Mouse (Mus musculus): ENCODE results near the gene Zfp609. TPM values are rescaled to one million over a fixed set of nuclear protein-coding genes. Genes with fewer than 3 reads are reported as not detected.

The Zfp609 gene
- 22.3 TPM for total RNA-seq (2023)

DNA sequence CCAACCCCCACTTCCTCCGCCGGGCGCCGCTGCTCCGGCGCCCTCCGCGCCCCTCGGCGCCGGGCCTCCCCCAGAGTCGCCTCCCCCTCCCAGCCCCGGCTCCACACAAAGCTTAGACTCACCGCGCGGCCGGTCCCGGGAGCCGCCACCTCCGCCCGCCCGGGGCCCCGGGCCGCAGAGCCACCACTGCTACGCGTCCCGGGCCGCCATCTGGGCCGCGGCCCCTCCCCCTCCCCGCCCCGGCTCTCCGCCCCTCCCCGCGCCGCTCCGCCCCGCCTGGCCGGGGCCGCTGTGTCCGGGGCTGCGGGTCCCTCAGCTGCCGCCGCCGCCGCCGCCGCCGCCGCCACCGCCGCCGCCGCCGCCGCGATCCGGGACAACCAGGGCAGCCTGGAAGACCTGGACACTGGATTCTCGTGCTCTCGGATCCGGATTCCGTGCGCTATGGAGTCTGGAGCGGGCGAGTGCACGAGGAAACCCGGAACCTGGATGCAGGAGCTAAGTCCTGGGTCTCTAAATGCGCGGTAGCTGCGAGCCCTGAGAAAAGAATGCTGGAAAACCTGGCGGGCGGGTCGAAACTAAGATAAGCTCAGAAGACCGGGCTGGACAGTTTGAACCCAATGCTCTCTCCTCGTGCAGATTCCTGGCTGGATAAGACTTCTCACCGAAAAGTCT lies at the start of gene Zfp609:
TSS of gene Zfp609 (minus strand) at position 221 of the 672 bp plus-strand sequence.

GRCm38 (mm10) chr9:65667701-65668100 lies 159.7 kb downstream of the Zfp609 start, which contains the start of gene Oaz2:
Gene Oaz2 (plus strand): TSS chr9:65668001.

Other genes with a start within 250 kb of the Zfp609 start
- 46.0 TPM for gene Plekho2, start 247.5 kb downstream of the Zfp609 start, total RNA-seq (2023)
- 1.9 TPM for gene Pif1, start 240.4 kb downstream of the Zfp609 start, total RNA-seq (2023)
- gene Rbpms2, start 197.9 kb downstream of the Zfp609 start, total RNA-seq (2023), result 0.79 TPM
- gene Oaz2, start 159.6 kb downstream of the Zfp609 start, total RNA-seq (2023), result 23.4 TPM
- gene Pclaf, start 62.7 kb upstream of the Zfp609 start, total RNA-seq (2023), result 2.1 TPM
- gene Trip4, start 81.2 kb upstream of the Zfp609 start, total RNA-seq (2023), result 22.9 TPM
- 62.1 TPM for gene Csnk1g1, start 81.4 kb upstream of the Zfp609 start, total RNA-seq (2023)
- 210 TPM for gene Ppib, start 232.7 kb upstream of the Zfp609 start, total RNA-seq (2023)
- gene Snx22, start 242.2 kb upstream of the Zfp609 start, total RNA-seq (2023), result 1.3 TPM

All from CD4-positive naive resting alpha-beta T cell, adult 76 days (primary cell).